Mouse (Mus musculus): ENCODE data around the gene Aldh18a1.
"Not testable (repeated sequence)": the region's sequence is repeated elsewhere in the genome, so short reads cannot be mapped to it uniquely, and the experiment has no call there.

Gene Aldh18a1

DNA sequence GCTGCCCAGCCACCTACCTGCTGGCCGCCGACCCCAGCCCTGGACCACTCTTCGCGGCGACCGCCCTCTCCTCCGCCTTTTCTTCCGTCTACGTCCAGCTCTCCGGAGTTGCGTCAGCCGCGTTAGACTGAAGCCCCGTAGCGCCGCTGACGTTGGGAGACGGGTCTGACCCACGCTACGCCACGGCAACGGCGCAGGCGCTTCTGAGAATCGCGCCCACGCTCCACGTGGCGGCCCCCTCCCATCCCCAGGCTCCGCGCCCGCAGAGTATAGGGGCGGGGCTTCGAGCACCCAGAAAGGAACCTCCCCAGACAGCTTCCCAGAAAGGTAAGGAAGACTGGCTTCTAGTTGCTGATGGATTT lies at the start of gene Aldh18a1:
TSS of gene Aldh18a1 (minus strand) at position 171 of the 362 bp plus-strand sequence.
- peak; percentile 93 to 98 for DNase-seq (ENCODE audit: inconsistent age in 2 of 2, low spot score in 1 of 2)

- no peak for DNase-seq (ENCODE audit: inconsistent age in 2 of 2, low spot score in 1 of 2)
These were observed 49.3 kb upstream of the Aldh18a1 start for GRCm38 (mm10) chr19:40637601-40638000.

DNA sequence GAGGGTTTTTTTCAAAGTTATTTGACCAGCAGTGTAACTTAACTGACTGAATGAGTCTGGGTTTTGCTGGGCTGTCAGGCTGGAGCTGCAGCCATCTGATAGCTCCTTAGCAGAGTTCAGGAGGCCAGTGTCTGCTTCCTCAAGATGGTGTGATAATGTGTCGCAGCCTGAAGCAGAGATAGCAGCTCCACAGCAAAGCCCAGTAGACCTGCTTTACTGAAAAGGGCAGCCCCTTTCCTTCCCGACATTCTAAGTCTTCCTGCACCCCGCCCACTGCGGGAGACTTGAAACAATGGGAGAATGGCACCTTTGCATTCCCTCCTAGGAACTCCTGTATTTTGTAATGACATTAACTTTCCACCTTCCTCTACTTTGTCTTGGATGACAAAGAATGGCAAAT lies 48.8 kb upstream of the Aldh18a1 start:
- DNase-seq (ENCODE audit: inconsistent age in 2 of 2, low spot score in 1 of 2), result peak; percentile 55 to 71

DNA sequence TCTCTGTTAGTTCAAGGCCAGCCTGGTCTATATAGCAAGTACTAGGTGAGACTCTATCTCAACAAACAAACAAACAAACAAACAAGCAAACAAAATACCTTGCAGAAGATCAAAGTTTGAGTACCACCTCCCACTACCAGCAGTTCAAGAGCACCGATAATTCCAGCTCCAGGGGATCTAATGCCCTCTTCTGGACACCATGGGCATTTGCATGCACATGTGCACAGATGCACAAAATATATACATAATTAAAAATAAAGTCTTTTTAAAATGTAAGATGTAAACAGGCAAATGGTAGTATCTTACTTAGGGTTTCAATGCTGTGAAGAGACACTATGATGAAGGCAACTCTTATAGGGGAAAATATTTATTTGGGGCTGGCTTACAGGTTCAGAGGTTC lies 44.9 kb upstream of the Aldh18a1 start:
- DNase-seq (ENCODE audit: inconsistent age in 2 of 2, low spot score in 1 of 2), result no peak

GRCm38 (mm10) chr19:40632668-40633067 lies 44.4 kb upstream of the Aldh18a1 start:
- no peak for DNase-seq (ENCODE audit: inconsistent age in 2 of 2, low spot score in 1 of 2)

- DNase-seq (ENCODE audit: inconsistent age in 2 of 2, low spot score in 1 of 2), result no peak
These were observed 43.9 kb upstream of the Aldh18a1 start for GRCm38 (mm10) chr19:40632193-40632592.

- DNase-seq (ENCODE audit: inconsistent age in 2 of 2, low spot score in 1 of 2), result peak in 1 of 2 experiments; percentile 52
These were observed 42.3 kb upstream of the Aldh18a1 start for GRCm38 (mm10) chr19:40630606-40631005.

GRCm38 (mm10) chr19:40630096-40630495 lies 41.8 kb upstream of the Aldh18a1 start:
- peak; percentile 30 to 55 for DNase-seq (ENCODE audit: inconsistent age in 2 of 2, low spot score in 1 of 2)

DNA sequence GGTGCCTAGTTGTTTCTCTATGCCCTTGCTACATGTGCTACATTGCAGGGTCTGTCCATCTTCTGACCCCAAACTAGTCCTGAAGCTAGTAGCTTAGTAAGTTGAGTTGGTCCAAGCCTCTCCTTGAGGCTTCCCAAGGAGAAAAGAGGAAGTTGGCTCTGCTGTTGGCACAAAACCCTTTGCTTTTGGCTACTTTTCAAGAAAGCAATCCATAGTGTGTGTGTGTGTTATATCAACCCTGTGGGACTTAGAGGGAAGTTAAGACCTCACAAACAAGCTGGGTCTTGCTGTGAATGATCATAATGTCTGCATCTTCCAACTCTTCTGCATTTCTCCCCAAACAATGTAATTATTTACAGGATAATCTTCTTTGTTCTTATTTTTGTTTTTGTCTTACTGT lies 40.7 kb upstream of the Aldh18a1 start:
- DNase-seq (ENCODE audit: inconsistent age in 2 of 2, low spot score in 1 of 2), result no peak

DNA sequence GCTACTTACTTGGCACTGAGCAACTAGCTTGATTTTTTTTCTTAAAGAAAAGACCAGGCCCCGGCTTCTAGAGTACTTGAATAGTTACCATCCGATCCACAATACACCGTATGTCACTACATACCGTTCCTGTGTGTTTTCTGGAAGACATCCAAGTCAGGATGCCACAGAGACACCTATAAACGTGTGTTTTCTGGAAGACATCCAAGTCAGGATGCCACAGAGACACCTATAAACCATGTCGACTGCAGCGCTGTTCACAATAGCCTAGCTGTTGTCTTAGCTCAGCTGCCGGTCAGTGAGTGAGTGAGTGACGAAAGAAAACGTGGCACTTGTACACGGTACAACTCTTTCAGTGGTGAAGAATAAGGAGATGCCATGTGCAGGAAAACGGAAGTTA lies 37.7 kb upstream of the Aldh18a1 start:
- DNase-seq (ENCODE audit: inconsistent age in 2 of 2, low spot score in 1 of 2), result no peak

GRCm38 (mm10) chr19:40621616-40622015 lies 33.4 kb upstream of the Aldh18a1 start:
- not testable (repeated sequence) for DNase-seq (ENCODE audit: inconsistent age in 2 of 2, low spot score in 1 of 2)

GRCm38 (mm10) chr19:40616021-40616420 lies 27.8 kb upstream of the Aldh18a1 start:
- no peak for DNase-seq (ENCODE audit: inconsistent age in 2 of 2, low spot score in 1 of 2)

- DNase-seq (ENCODE audit: inconsistent age in 2 of 2, low spot score in 1 of 2), result no peak
These were observed 26.5 kb upstream of the Aldh18a1 start for GRCm38 (mm10) chr19:40614811-40615210.

DNA sequence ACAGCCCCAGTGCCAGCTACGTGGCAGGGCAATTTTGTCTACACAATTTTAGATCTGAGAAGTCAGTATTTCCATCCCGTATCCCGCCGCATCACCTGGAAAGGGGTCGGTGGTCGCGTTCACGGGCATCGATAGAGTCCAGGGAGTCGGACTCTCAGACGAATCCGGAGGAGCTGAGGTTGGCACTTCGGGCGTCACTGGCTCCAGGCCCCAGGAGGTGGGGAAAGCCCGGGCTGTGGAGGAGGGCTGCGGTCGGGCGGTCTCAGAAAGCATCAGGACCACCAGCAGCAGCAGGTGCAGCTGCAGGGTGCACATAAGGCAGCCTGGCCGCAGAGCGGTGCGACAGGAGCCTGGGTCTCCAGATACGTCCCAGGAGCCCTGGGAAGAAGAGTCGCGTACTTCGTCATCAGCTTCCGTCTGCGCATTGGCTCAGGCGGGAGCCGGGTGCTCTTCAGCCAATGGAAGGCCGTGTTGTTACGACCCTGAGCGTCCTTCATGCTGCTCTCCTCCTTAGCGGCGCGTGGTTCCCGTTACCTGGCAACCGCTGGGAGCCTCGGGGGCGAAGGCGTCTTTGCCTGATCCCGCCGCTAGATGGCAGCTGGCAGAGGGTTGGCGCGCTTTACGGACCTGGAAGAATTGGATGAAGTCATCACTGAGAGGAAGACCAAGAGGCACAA lies 23.7 kb upstream of the Aldh18a1 start, which contains the start of the genes Tctn3 and Entpd1:
TSS of gene Tctn3 (minus strand) at position 404 of the 677 bp plus-strand sequence.
TSS of gene Entpd1 (plus strand) at position 537 of the 677 bp plus-strand sequence.
- peak; percentile 97 to 98 for DNase-seq (ENCODE audit: inconsistent age in 2 of 2, low spot score in 1 of 2)

DNA sequence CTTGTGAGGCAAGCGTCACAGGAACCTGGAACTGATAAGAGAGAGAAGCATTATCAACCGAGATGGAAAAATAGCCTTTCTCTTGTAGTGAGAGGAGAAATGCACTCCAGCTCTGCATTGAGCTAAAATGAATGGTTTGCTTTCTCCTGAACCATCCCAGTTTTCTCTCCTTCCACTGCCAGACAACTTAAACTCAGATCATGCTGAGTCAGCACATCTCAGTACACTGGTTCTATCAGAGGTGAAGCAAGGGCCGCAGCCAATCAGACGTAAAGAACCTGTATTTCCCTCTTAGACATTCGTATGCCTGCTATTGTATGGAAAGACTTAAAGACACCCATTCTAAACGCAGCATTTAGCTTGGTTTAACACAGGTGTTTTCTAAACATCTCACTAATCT lies 19.4 kb upstream of the Aldh18a1 start:
- DNase-seq (ENCODE audit: inconsistent age in 2 of 2, low spot score in 1 of 2), result no peak

- no peak for DNase-seq (ENCODE audit: inconsistent age in 2 of 2, low spot score in 1 of 2)
These were observed 16.9 kb upstream of the Aldh18a1 start for GRCm38 (mm10) chr19:40605189-40605588.

DNA sequence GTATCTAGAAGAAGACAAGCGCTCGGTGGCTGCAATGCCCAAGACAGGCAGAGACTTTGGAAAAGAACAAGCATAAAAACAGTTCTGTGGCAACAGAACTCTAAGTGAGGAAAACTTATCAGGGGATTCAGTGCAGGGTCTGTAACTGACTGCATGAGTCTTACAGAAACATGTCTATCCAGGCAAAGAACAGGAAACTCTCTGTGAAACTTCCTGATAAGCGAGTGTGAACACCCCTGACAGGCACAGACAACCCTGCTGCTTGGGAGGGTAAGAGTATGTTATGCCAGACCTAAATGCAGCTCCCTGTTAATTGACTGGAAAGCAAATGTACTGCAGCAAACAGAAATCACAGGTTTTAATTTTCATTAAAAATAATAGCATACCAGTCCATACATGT lies 13.6 kb upstream of the Aldh18a1 start:
- DNase-seq (ENCODE audit: inconsistent age in 2 of 2, low spot score in 1 of 2), result no peak

GRCm38 (mm10) chr19:40600846-40601245 lies 12.6 kb upstream of the Aldh18a1 start:
- DNase-seq (ENCODE audit: inconsistent age in 2 of 2, low spot score in 1 of 2), result peak in 1 of 2 experiments; percentile 46

DNA sequence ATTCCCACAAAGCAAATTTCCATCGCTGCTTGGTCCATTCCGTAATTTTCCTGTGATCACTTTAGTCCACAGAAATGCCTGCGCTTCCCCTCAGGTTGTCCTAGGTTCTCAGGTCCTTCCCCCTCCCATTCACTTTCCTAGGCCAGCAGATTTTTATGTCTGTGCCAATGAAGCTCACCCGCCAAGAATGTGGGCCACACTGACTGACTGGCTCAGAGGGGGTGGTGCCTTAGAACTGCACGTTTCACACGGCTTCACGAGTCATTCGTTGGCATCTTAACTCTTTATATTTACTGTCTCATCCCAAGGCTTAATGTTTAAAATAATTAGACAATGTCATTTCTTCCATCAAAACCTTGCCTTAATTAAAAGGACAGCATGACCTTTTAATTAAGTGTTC lies 7.6 kb upstream of the Aldh18a1 start:
- no peak for DNase-seq (ENCODE audit: inconsistent age in 2 of 2, low spot score in 1 of 2)

DNA sequence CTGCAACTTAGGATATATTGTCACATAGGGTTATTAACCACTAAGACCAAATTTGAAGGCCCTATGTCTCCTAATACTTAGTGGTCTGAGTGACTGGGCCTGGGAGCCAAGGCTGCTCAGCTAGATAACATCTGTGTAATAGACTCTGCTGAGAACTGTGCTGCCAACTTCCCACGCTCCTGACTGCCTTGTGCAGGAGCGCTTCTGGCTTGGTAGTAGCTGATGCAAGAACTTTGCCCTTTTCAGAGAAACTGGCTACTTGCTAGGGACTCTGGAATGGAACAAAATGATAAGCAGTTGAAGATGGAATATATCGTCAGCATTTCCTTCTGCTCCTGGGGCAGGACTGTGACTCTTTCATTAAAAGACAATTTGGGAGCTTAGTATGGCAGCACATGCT lies 7.0 kb upstream of the Aldh18a1 start:
- no peak for DNase-seq (ENCODE audit: inconsistent age in 2 of 2, low spot score in 1 of 2)

- no peak for DNase-seq (ENCODE audit: inconsistent age in 2 of 2, low spot score in 1 of 2)
These were observed 1.2 kb upstream of the Aldh18a1 start for GRCm38 (mm10) chr19:40589530-40589880.

DNA sequence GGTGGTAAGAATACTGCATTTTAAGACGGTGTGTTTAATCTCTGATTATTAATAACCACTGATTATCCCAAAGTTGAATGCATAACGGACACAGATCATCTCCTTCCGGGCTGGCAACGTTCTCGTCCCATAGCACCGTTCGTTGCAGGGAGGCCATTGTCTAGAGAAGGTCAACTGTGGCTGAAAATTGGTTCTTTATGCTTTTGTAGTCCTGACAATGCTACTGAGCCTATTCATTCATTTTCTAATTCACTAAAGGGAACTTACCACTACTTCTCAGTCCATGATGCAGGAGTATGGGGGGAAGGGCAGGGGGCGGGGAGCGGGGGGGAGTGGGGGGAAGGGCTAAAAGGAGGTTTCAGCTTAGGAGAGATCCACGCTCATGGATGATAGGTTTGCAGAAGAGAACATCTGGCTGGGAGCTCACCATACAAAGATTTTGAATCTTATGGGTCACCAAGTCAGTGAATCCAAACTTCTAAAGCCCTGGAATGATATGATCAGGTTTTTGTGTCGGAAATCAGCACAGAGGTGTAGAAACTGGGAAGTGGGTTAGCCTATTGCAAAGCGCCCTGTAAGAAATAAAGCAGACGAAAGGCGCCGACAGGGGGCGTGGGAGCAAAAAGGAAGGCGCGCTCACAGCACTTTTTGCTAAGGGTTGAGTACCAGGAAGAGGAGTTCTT lies 725 bp upstream of the Aldh18a1 start:
- peak; percentile 83 to 96 for DNase-seq (ENCODE audit: inconsistent age in 2 of 2, low spot score in 1 of 2)

Data from adrenal gland, adult (tissue).